Mouse (Mus musculus) kidney, postnatal 14 days (tissue): ENCODE data around the gene Dppa5a.
"Not testable (repeated sequence)": the region's sequence is repeated elsewhere in the genome, so short reads cannot be mapped to it uniquely, and the experiment has no call there.

Source experiments
- DNase-seq: peaks from one replicate; pipeline ENCODE4 v3.0.0; 2022; ENCODE audit warnings: mixed read lengths

The Dppa5a gene

GRCm38 (mm10) chr9:78367959-78368358 lies at the start of gene Dppa5a:
Gene Dppa5a, minus strand, starts transcription at chr9:78368177.
- DNase-seq = not testable (repeated sequence)

- DNase-seq = no peak
Measured at GRCm38 (mm10) chr9:78401596-78401995, 33.6 kb upstream of the Dppa5a start.

GRCm38 (mm10) chr9:78400570-78400969 lies 32.6 kb upstream of the Dppa5a start:
- no peak for DNase-seq

GRCm38 (mm10) chr9:78396517-78396916 lies 28.5 kb upstream of the Dppa5a start:
- DNase-seq = no peak

GRCm38 (mm10) chr9:78395630-78396351 lies 27.8 kb upstream of the Dppa5a start, which contains the start of gene Ddx43:
Gene Ddx43, plus strand, starts transcription at chr9:78395777.
- DNase-seq = peak; percentile 49

- DNase-seq = no peak
Measured at GRCm38 (mm10) chr9:78395244-78395629, 27.3 kb upstream of the Dppa5a start.

- DNase-seq = no peak
Measured at GRCm38 (mm10) chr9:78394602-78395001, 26.6 kb upstream of the Dppa5a start.

- no peak for DNase-seq
Measured at GRCm38 (mm10) chr9:78393741-78394140, 25.8 kb upstream of the Dppa5a start.

GRCm38 (mm10) chr9:78389981-78390380 lies 22.0 kb upstream of the Dppa5a start:
- no peak for DNase-seq

- DNase-seq = no peak
Measured at GRCm38 (mm10) chr9:78386947-78387346, 19.0 kb upstream of the Dppa5a start.

GRCm38 (mm10) chr9:78385893-78386292 lies 17.9 kb upstream of the Dppa5a start:
- peak; percentile 7 for DNase-seq

GRCm38 (mm10) chr9:78378113-78378785 lies 10.3 kb upstream of the Dppa5a start, which contains the start of gene Ooep:
Gene Ooep, minus strand, starts transcription at chr9:78378725.
- DNase-seq = peak; percentile 15

- no peak for DNase-seq
Measured at GRCm38 (mm10) chr9:78377546-78377945, 9.6 kb upstream of the Dppa5a start.

GRCm38 (mm10) chr9:78375486-78375885 lies 7.5 kb upstream of the Dppa5a start:
- no peak for DNase-seq

GRCm38 (mm10) chr9:78374885-78375389 lies 7.0 kb upstream of the Dppa5a start:
- no peak for DNase-seq

GRCm38 (mm10) chr9:78374397-78374796 lies 6.4 kb upstream of the Dppa5a start:
- DNase-seq = no peak

GRCm38 (mm10) chr9:78372827-78373504 lies 5.0 kb upstream of the Dppa5a start:
- no peak for DNase-seq

GRCm38 (mm10) chr9:78371441-78371840 lies 3.5 kb upstream of the Dppa5a start:
- no peak for DNase-seq

GRCm38 (mm10) chr9:78369786-78370185 lies 1.8 kb upstream of the Dppa5a start:
- no peak for DNase-seq

GRCm38 (mm10) chr9:78369349-78369748 lies 1.4 kb upstream of the Dppa5a start:
- no peak for DNase-seq

GRCm38 (mm10) chr9:78368671-78369293 lies 805 bp upstream of the Dppa5a start:
- no peak for DNase-seq

GRCm38 (mm10) chr9:78365850-78366544 lies 2.0 kb downstream of the Dppa5a start:
- no peak for DNase-seq
